Mouse (Mus musculus) urinary bladder, postnatal 25 days (tissue): ENCODE measurements around the gene Snai1.

Experiments
- DNase-seq: peaks from one replicate; pipeline ENCODE4 v3.0.0; 2022; ENCODE audit warnings: low spot score

The Snai1 gene

DNA sequence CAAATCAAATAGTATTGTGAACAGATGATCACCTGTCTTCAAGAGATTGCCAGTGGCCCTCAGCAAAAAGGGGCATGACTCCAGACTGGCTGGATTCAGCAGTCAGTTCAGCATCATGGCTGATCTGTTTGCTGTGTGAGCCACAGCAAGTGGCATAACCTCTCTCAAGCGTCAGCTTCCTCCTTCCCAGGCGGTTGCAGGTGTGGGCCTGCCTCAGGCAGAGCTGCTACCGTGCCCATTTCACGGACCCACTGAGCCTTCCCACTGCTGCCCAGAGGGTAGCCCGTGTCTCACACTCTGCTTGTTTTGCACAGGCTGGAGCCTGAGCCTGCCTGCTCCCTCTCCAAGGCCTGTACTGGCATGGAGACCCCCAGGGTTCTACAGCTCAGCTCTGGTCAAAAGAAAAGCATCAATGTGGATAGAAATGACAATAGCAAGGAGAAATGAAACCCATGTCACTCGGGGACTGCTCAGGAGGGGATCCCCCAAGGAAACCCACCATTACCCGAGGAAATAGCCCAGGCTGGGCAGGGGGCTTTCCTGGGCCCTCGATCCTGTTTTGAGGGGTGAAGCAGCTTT is 13.4 kb downstream of the Snai1 start:
- no peak for DNase-seq

DNA sequence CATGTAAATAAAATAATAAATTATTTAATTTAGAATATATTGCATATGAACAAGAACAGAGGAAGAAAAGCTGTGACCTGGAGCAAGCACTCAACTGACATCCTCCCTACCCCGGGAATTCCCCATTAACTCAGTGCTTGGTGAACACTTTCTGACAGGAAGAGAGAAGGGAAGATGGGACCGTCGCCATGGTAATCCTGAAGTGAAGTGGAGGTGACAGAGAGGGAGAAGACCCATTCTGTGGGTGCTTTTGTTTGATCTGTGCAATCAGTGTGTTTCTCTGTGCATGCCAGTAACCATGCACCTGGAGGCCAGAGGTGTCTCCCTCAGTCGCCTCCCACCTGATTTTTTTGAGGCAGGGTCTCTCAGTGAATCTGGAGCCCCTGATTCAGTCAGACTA is 14.3 kb downstream of the Snai1 start:
- DNase-seq = no peak

DNA sequence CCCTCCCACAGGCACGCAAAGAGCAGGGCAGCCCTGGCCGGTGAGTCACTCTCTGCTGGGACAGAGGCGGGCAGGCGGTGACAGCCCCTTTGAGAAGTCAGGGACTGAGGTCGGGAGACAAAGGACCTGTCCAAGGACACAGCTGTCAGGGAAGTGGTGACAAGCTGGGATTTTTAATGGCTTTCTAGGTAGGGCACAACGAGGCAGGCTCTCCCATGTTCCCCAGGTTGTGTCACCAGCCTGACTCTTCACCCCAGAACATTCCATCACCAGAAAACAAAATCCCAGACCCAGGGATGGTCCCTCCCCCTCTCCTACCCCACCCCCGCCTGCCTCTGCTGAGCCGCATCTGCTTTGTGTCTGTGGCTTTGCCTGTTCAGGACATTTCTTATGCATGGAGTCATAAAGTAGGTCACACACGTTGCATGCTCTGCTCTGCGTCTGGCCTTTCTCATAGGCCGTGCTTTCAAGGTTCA is 15.0 kb downstream of the Snai1 start:
- DNase-seq = no peak

DNA sequence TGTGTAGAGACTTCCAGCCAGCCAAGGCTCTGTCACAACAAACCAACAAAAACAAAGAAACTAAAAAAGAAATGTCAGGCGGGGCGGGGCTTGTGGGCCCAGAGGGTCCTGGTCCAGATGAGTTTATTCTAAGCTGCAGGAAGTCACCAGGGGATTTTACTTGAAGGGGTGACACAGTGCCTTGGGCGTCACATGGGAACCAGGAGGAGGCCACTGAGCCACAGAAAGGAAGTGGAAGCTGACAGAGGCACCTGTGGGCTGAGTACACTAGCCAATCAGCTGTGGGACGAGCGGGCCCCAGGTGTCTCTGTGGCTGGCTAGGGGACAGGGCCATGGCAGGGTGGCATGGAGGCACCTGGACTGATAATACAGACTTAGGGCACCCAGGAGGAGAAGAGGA is 17.8 kb downstream of the Snai1 start:
- DNase-seq = no peak

DNA sequence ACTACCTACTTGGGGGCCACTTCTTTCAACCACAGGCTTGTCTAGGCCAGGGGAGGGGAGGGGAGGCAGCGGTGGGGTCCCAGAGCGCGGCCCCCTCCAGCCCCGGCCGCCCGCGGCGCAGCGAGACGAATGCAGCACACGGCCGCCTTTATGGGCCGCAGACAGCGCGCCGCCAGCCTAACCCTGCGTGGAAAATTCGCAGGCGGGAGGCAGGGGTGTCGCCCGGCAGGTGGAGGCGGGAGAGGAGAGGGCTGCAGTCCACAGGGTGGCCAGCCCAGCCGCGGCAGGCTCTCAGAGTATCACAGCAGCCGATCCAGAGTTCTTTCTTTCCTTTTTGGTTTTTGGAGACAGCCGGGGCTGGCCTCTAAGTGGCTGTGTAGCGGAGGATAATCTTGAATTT is 21.4 kb downstream of the Snai1 start:
- no peak for DNase-seq

DNA sequence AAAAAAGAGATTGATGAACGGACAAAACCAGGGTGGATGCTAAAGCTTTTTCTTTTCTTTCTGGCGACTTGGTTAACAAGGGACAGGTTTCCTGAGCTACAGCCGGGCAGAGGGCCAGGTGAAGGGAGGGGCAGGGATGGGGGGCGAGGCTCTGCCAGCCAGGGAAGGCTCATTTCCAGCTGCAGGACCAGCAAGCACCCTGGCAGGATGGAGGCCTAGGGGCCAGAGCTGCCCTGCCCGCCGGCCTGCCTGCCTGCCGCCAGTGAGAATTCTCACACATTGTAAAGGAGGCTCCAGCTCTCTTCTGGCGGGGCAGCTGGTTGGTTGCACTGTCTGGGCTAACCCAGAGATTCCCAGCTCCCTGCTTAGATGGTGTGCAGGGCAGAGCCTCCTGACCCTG is 24.1 kb downstream of the Snai1 start:
- DNase-seq = no peak

DNA sequence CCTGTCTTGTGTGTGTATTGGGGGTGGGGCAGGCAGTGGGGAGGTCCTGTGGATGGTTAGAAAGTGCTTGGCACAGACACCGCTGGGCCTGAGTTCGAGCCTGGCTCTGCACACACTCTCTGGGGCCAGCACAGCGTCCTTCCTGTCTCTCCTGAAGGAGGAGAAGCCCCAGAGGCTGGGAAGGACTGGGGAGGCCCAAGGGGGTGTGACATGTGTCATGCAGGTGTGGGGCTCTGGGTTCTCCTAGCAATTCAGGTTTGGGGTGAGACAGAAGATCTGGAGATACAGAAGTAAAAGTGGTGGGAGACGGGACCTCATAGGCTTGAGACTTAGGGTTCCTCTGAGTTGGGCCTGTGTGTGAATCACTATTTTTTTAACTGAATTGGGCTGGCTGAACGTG is 25.0 kb downstream of the Snai1 start:
- no peak for DNase-seq

DNA sequence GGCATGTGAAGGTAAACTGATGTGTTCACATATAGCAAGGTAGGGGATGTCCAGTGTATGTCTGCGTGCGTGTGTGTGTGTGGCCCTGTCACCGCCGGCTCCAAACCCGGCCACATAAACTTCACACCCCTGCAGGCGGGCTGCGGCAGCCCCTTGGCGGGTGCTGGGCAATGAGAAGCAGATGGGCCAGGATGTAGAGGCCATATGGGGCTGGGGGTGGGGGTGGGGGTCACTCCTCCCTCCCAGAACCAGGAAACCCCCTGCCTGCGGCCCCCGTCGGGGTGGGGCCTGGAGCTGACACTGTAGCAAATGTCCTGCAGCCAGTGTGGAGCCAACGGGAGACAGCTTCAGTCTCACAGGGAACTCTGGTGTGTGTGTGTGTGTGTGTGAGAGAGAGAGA is 25.7 kb downstream of the Snai1 start:
- DNase-seq = no peak

DNA sequence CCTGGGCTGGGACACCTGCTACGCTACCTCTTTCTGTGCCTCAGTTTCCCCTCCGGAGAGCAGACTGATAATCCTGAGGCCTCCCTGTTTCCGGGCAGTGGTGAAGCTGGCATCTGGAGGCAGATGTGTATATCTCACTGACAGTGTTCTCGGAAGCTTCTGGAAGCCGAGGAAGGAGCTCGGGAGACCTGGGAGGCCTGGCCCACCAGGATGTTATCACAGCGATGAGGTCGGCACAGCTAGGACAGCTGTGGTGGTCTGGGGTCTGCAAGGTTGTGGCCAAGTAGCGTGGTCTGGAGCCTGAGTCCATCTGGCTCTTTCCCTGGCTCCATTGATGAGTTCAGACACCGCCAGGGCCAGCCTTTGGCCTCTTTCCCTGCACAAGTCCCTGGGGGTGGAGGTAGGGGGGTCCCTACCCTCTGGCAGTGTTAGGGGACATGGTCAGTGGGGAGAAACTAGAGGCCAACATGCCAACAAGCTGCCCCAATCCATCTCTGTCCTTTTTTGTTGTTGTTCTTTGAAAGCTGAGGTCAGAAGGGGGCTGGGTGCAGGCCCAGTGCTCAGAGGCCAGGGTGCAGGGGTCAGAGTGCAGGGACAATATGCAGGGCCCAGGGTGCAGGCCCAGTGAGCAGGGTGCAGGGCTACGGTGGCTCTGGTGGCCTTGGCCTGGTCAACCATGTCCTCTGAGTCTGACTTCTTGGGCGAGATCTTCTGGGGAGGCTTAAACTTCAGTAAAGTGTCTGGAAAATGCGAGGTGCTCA is 26.7 kb downstream of the Snai1 start:
- no peak for DNase-seq

DNA sequence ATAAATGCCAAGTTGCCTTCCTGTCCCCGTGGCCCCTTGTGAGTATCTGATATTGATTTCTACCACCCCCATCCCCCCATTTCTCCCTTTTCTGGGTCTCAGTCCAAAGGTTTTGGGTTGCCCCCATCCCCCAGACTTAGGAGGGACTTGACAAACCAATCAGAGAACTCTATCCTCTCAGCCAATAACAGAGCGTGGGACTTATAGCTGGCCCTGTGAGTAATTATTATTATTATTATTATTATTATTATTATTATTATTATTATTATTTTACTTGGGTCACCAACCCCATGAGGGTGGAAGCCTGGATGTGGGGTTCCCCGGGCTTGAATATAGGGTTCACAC is 27.3 kb downstream of the Snai1 start:
- no peak for DNase-seq

DNA sequence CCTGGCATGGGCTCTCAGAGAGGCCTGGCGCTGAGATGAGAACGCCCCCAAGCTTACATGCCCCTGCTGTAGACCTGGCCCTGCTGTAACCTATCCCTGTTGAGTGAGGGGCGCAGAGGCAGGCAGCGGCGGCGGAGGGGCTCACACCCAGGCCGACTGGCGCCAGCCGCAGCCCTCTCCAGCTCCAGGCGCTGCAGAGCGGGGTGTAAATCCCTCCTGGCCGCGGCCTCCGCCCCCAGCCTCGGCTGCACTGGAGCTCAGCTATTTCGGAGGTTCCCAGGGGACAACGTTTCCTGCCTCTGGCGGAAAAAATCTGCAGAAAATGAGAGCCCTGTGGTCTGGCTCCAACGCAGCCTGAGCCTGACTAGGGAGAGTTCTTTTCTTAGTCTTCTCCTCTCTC is 27.7 kb downstream of the Snai1 start:
- no peak for DNase-seq

DNA sequence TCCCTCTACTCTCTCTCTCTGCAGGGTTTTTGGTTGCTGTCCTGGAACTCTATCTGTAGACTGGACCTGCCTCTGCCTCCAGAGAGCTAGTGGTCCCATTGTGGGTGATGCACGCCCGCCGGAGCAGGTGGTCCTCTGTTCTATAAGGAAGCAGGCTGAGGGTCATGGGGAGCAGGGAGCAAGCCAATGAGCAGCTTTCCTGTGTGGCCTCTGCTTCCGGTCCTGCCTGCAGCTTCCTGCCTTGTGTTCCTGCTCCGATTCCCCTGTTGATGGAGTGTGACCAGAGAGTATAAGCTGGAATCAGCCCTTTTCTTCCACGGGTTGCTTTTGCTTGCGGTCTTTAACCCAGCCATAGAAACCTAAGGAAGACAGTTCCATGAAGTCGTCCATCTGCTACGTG is 30.1 kb downstream of the Snai1 start:
- no peak for DNase-seq

DNA sequence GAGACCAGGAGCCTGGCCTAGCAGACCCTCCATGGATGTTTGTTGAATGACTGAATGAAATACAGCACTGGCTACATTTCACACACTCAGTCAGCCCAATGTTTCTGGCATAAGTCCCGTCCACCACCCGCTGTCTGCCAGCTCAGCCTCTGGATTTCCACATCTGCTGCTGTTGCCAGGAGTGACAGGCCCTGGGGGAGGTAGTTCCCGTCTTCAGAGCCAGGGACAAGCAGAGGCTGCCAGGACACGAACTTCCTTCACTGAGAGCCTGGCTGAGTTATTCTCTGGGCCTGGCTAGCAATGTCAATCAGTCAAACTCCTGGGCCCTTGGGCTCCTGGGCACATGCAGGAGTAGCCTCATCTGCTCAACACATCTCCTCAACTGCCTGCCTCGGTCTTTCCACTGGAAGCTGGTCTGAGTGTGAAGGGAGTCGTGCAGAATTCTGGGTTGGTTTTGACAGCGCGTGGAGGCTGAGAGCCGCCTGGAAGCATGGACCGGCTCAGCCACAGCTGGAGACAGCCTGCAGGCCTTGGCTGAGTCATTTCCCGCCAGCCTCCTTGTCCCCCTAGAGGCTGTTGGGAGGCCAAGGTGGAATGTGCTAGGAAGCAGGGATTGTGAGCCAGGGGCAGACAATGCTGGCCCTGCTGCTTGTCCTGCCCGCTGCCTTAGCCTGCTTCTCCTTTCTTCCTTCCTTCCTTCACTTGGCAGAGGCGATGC is 32.1 kb downstream of the Snai1 start:
- DNase-seq = peak; percentile 62

DNA sequence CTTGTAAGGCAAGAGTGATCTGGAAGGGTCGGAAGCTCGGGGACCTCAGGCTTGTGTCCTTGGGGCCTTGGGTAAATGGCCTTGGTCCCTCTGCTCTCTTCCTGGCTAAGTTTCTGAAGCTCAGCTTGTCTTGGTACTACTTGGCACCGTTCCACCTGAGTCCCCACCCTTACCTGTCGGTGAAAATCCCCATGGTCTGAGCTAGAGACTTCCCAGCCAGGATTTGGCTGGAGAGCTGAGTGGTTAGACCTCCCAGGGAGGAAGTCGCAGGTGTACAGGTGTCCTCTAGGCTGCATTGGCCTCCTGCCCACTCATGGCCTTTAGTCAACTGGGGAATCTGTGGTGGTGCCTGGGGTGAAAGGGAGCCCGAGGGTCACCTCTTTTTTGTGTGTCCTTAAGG is 32.8 kb downstream of the Snai1 start:
- DNase-seq = no peak

DNA sequence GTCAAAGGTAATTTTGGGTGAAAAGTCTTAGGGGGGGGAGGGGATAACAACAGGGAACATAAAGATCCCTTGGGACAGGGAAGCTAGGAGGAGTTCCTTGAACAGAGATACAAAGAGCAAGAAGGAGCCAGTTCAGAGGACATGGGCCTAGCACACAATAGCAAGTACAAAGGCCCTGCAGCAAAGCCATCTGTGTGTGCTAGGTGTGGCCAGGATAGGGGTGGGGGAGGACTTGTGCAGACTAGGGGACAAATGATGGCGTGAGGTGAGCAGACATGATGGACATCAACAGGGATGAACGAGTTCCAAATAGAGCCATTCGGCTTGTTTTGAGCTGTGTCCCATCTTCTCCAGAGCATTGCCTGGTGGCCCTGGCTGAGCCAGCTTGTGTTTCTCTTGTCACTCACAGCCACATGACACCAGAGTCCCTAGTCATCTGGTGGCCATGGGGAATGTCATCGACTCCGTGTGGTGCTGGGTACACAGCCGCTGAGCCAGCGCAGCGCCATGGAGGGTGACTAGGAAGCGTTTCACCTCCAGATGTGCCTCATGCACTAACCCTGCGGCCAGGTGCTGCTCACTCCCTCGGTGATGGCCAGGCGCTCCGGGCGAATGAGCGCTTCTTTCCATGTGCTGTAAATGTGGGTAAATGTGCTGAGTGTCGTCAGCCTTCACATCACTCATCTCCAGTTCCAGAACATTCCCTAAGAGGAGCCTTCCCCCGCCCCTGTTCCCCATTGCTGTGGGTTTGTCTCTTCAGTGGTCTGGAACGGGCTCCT is 33.6 kb downstream of the Snai1 start:
- no peak for DNase-seq

DNA sequence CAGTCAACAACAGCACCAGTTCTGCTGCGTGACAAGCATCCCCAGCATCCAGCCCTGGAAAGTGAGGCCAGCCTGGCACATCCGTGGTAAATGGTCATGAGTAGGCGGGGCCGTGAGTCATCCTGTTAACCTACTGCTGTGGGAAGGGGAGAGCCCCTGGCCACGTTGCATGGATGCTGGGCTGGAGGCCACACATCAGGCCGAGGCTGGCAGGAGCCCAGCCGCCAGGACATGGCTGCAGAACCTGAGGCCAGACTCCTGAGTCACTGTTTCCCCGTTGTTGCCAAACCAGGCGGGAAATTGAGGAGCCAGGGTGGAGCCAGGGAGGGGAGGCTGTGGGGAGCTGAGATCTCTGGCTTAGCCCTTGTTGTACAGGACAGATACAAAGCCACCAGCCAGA is 36.8 kb downstream of the Snai1 start:
- peak; percentile 61 for DNase-seq

DNA sequence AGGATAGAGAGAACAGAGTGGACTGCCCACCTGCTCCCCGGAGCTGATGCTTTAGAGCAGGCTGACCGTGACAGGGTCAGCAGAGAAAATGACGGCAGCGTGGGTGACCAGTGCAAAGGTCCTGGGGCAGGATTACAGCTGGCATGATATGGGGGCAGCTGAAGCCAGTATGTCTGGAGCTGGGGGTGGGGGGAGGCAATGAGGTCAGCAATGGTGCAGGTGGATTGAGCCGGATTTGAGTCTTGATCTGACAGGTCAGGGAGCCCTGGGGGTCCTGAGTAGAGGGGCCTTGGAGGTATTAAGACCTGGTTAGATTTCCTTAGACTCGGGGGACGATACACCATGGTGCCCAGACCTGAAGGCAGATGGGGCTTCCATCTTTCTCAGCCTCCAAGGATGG is 37.6 kb downstream of the Snai1 start:
- no peak for DNase-seq

DNA sequence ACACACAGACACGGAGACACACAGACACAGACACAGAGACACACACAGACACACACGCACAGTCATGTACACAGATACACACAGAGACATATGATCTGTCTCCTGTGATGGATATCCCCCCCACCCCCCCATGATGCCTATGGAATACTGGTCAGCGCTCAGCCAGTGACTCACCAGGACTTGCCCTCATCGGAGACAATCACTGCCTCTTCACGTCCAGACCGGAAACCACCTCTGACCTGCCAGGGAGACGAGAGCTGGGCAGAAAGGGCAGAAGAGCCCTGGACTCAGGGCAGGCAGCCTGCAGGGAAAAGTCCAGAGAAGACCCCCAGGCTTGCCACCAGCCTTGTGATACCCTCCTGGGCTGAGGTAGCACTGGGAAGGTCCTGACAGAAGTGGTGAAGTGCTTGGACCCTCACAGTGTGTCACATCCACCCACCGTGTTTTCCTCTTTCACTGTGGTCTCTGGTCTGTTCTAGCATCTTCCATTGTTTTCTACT is 38.2 kb downstream of the Snai1 start:
- no peak for DNase-seq

DNA sequence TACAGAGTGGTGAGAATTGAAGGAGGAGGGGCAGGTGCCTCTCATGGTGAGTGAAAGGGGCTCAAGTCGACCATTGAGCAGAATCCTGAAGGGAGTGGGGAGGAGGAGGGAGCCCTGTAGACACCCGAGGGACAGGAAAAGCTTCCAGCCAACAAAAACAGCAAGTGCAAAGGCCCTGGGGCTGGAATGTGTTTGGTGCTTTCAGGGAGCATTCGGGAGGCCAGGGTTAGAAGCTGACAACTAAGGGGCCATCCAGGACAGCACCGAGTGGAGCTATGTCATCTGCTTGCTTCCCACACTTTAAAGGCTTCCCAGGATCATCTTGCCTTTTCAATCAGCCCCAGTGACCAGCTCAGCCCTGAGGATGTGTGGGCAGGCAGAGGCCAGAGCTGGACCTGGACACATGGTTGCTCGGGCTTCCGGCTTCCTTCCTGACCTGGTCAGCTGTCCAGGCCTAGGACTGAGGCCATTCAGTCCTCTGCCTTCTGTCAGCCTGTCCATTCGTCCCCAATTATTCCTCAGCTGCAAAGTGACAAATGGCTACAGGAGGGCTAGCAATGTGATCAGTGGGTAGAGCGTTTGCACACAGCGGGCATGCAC is 39.3 kb downstream of the Snai1 start:
- DNase-seq = no peak

DNA sequence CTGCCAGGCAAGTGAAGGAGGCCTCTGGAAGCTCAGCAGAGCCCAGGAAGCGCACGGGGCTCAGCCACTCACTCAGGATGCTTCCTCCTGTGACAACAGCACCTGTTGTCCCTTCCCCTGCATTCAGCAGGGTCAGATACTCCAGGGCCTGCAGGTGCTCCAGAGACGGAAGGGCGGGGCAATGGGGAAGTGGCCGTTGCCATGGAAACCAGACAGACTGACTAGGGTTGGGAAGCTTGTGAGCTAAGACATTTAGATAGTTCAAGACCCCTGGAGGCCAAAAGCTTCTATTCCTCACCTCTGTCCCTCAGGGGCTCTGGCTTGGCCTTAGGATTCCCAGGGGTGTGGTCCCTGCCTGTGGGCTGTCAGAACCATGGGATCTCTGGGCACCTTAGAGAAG is 40.5 kb downstream of the Snai1 start:
- DNase-seq = no peak

DNA sequence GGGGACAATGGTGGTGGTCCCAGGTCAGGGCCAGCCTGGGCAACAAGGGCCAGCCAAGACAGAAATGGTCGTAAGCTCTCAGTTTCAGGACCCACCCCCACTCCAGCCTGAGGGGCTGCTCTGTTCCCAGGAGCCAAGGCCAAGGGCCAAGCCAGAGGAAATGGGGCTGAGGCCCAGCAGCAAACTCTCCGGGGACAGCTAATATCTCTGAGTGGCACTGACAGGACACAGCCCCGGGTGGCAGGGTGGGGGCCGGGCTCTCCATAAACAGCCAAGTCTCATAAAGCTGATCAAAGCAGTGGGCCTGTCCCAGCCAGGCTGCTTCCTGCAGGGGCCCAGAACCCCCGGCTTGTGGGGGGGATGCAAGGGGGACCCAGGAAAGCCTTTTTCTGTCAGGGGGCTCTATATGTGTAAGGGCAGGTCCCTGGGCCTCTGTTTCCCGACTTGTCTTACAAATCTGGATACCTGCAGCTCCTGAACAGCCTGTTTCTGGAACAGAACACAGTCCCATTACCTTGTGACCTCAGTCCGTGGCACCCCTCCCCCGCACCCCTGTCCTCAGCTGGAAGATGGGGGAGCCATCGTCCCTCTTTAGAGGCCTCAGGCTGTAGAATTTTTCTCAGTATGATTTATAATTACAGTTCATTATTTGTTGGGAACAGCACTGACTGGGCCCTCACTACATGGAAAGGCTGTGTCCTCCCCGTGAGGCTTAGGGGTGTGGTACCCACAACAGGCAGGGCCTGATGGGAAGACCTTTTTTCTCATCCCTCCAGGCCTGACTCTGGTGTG is 45.4 kb downstream of the Snai1 start:
- no peak for DNase-seq
